Mouse (Mus musculus): ENCODE results near the gene Gabrg3.

Gene Gabrg3

DNA sequence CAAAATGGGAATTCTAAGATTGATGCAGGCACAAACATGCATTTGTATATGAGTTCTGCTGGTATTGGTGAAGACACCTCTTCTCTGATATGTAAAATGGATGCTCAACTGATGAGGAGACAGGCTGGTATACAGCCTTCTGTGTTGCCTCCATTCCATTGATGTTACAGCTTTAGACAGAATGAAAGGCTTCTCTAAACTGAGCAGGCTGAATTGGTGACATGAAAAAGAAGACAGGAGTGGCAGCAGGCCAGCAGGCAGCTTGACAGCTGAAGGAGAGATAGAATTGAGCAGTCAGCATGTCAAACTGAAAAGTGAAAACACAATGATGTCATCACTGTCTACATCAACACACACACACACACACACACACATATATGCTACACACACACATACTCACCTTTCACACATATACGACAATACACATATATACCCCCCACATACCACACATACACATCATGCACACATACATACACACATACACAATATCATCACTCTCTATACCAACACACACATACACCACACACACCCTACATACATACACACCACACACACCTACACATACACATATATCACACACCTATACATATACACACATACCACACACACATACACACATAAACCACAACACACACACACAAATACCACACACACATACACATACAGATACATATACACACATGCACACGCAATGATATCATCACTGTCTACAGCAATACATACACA, 315.4 kb downstream of the Gabrg3 start:
- no peak for DNase-seq (ENCODE audit: extremely low spot score, low read depth, low spot score)

DNA sequence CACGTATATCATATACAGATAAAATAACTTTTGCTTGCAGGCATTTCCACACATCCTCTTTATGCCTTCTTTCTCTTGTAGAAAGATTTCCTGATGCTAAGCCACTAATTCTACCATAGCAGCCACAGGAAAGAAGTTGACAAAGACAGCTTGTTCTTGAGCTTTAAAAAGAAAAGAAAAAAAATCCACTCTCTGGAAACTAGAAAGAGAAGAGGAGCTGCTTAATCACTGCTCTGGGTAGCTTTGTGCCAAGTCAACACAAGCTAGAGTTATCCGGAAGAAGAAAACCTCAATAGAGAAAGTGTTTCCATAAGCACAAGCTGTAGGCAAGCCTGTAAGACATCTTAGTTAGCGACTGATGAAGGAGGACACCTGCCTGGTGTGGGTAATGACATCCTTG, 321.6 kb downstream of the Gabrg3 start:
- DNase-seq (ENCODE audit: extremely low spot score, low read depth, low spot score), result no peak

GRCm38 (mm10) chr7:57050906-57051635, 335.9 kb downstream of the Gabrg3 start:
- DNase-seq (ENCODE audit: extremely low spot score, low read depth, low spot score), result no peak

GRCm38 (mm10) chr7:57037861-57038421, 349.0 kb downstream of the Gabrg3 start:
- no peak for DNase-seq (ENCODE audit: extremely low spot score, low read depth, low spot score)

GRCm38 (mm10) chr7:57000585-57001261, 386.3 kb downstream of the Gabrg3 start:
- DNase-seq (ENCODE audit: extremely low spot score, low read depth, low spot score), result no peak

GRCm38 (mm10) chr7:56997713-56998624, 389.0 kb downstream of the Gabrg3 start:
- DNase-seq (ENCODE audit: extremely low spot score, low read depth, low spot score), result no peak

DNA sequence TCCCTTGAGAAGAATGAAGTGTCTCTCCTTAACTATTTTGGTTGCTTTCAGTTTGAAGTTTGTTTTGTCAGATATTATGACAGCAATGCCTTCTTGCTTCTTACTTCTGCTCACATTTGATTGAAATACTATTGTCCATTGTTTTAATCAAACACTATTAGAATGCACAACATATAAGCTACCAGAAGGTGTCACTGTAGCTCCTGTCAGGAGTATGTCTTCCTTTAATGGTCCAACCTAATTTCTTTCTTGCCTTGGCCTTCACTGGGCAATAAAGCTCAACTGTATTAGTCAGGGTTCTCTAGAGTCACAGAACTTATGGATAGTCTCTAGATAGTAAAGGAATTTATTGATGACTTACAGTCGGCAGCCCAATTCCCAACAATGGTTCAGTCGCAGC, 440.6 kb downstream of the Gabrg3 start:
- DNase-seq (ENCODE audit: extremely low spot score, low read depth, low spot score), result peak; percentile 6

GRCm38 (mm10) chr7:56941606-56942005, 445.4 kb downstream of the Gabrg3 start:
- no peak for DNase-seq (ENCODE audit: extremely low spot score, low read depth, low spot score)

DNA sequence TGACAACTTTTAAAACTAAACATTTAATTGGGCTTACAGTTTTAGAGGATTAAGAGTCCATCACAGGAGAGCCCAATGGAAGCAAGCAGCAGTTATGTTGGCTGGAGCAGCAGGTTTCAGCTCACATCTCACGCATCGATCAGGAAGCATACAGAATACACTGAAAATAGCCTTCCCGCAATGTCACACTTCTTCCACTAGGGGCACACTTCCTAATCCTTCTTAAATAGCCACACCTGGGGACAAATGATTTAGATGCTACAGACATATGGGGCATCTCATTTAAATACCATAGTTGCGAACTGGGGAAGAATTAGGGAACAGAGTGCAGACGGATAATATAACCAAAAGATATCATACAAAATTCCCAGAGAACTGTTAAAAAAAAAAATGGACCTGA, 449.0 kb downstream of the Gabrg3 start:
- DNase-seq (ENCODE audit: extremely low spot score, low read depth, low spot score), result no peak

GRCm38 (mm10) chr7:56919499-56919898, 467.5 kb downstream of the Gabrg3 start:
- no peak for DNase-seq (ENCODE audit: extremely low spot score, low read depth, low spot score)

DNA sequence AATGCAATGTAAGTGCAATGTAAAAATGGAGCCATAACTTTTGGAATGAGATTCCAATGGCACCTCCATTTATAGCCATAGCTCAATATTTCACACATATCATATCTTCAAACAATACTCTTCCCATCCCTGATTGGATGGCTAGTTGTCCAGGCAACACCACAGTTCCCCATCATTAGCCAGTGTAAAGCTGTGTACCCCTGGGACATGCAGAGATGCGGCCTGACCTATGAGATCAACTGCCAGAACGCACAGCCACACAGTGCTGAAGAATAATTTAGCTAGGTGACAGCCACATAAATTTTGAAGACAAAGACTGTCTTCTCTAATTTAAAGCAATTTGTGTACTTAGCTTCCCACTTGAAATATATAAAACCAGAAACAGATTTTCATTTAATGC, 472.1 kb downstream of the Gabrg3 start:
- DNase-seq (ENCODE audit: extremely low spot score, low read depth, low spot score), result no peak

DNA sequence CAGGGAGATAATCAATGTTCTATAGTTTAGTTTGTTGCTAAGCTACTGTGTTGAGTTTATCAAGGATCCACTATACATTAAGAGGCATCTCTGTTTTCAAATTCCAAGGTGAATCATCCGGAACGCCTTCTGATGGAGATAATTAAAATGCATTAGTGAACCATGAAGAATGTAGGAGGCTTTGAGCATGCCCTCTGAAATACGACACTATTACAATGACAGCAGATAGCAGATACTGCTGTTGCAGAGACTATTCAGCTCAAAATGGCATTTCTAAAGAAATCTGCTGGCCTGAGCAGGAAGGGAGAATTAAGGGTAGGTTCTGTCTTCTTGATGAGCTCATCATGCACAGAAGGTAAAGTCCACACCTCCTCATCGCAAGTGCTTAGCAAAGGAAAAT, 487.2 kb downstream of the Gabrg3 start:
- DNase-seq (ENCODE audit: extremely low spot score, low read depth, low spot score), result no peak

GRCm38 (mm10) chr7:56867314-56868075, 519.5 kb downstream of the Gabrg3 start:
- DNase-seq (ENCODE audit: extremely low spot score, low read depth, low spot score), result no peak

- no peak for DNase-seq (ENCODE audit: extremely low spot score, low read depth, low spot score)
These were observed 543.4 kb downstream of the Gabrg3 start for GRCm38 (mm10) chr7:56843565-56843964.

GRCm38 (mm10) chr7:56825446-56825845, 561.5 kb downstream of the Gabrg3 start:
- no peak for DNase-seq (ENCODE audit: extremely low spot score, low read depth, low spot score)

- no peak for DNase-seq (ENCODE audit: extremely low spot score, low read depth, low spot score)
These were observed 585.1 kb downstream of the Gabrg3 start for GRCm38 (mm10) chr7:56801841-56802240.

DNA sequence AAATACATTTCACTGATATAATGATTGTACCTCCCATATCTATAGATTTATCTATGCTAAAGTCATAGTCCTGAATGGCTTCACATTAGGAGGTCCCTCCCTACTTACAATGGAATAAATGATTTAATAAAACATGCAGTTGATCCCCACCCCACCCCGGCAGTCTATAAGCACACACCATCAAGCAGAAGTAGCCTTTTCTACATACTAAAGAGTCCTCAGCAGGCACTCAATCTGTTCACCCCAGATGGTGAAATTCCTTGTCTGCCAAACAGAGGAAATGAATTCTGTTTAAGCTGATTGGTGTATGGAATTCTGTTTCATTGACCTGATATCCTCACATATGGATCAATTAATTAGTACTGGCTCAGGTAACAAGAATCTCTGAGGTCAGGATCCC, 607.9 kb downstream of the Gabrg3 start:
- DNase-seq (ENCODE audit: extremely low spot score, low read depth, low spot score), result no peak

DNA sequence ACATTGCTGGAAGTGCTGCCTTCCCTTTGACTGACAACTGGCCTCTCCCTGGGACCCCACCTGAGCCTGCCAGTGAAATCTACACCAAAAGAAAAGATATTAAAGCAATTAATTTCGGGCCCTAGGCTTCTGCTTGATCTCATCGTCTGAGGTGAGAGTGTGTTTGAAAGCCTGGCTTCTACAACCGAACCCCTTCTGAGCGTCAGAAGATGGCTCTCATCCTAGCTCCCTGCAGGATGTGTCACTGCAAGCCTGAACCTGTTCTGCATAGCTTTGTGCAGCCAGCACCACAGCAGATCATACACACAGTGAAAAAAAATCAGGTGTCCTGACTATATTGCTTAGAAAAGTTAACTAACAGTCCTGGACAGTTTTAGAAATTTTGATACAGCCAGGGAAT, 618.8 kb downstream of the Gabrg3 start:
- DNase-seq (ENCODE audit: extremely low spot score, low read depth, low spot score), result no peak

GRCm38 (mm10) chr7:56767796-56768195, 619.2 kb downstream of the Gabrg3 start:
- DNase-seq (ENCODE audit: extremely low spot score, low read depth, low spot score), result no peak
